Mouse (Mus musculus) midbrain, embryonic 12.5 days (tissue): ENCODE data around the gene Agfg1. TPM values are rescaled to one million over a fixed set of nuclear protein-coding genes. Genes with fewer than 3 reads are reported as not detected.

Experiments
- ATAC-seq: fragments of 200-750 bp; cut with Nextera tagmentation; 2 replicates; pipeline ENCODE4 v1.8.0; 2017; ENCODE audit warnings: low read depth, moderate TSS enrichment, moderate library complexity; ENCODE audit not compliant: low FRiP score
- H3K27ac ChIP-seq: fragments of 300-500 bp; sonication (generic); replicated peaks from 2 replicates; pipeline ENCODE4 v1.5.1; 2016; ENCODE audit warnings: mild to moderate bottlenecking
- H3K27me3 ChIP-seq: fragments of 300-500 bp; sonication (generic); 2 replicates; pipeline ENCODE4 v1.6.1; 2016; ENCODE audit warnings: mild to moderate bottlenecking
- H3K36me3 ChIP-seq: fragments of 300-500 bp; sonication (generic); 2 replicates; pipeline ENCODE4 v1.6.1; 2016
- H3K4me1 ChIP-seq: fragments of 300-500 bp; sonication (generic); 2 replicates; pipeline ENCODE4 v1.6.1; 2016
- H3K4me2 ChIP-seq: fragments of 300-500 bp; sonication (generic); replicated peaks from 2 replicates; pipeline ENCODE4 v1.6.1; 2016; ENCODE audit warnings: mild to moderate bottlenecking, moderate library complexity
- H3K4me3 ChIP-seq: fragments of 300-500 bp; sonication (generic); 2 replicates; pipeline ENCODE4 v1.5.1; 2016; ENCODE audit warnings: mild to moderate bottlenecking
- H3K9ac ChIP-seq: fragments of 300-500 bp; sonication (generic); replicated peaks from 2 replicates; pipeline ENCODE4 v1.6.1; 2016; ENCODE audit warnings: mild to moderate bottlenecking, moderate library complexity
- H3K9me3 ChIP-seq: fragments of 300-500 bp; sonication (generic); 2 replicates; pipeline ENCODE4 v1.6.1; 2016; ENCODE audit warnings: mild to moderate bottlenecking
- WGBS: fragments of 180-500 bp; shearing (Covaris S2); methylation state at CpG from one replicate; pipeline ENCODE4 v1.1.7; 2016; 5-methylcytosine and 5-hydroxymethylcytosine counted together
- polyA plus RNA-seq: library from polyadenylated mRNA; unstranded; fragments of >200 nt; fragmentation: Nextera tagmentation; extraction: Ambion mirVana; gene quantifications from 2 replicates; pipeline ENCODE4 v1.2.1, GENCODE M21; 2016

Agfg1 gene
- polyA plus RNA-seq, 1 experiment from 2014 or later: 40.7 TPM

DNA sequence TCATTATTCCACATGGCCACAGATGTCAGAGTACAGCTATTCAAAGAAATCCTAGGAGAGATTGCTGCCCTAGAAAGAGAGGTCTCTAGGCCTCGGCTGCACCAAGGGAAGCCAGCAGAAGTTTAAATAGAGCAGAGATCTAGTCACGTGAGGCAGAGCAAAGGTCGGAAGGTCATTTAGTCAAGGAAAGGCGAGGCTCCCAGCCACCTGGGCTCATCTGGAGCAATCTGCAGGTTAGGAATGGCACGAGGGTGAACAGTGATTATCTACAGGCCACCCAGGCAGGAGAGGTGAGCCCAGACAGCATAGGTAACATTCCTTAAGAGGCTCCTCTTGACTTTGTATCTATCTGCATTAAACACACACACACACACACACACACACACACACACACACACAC, 12.4 kb upstream of the Agfg1 start:
- H3K27me3 ChIP-seq: no peaks in the 10 kb centered on the region
- no peaks in the 10 kb centered on the region for H3K4me1 ChIP-seq
- no peak overlapping the region for H3K4me2 ChIP-seq
- no peak overlapping the region for H3K4me3 ChIP-seq
- no peak overlapping the region for H3K9ac ChIP-seq
- no peaks in the 10 kb centered on the region for H3K36me3 ChIP-seq
- H3K27ac ChIP-seq: no peak overlapping the region
- 48% methylated on average over 5 of the region's 5 CpGs for WGBS
- no peak for ATAC-seq
- H3K9me3 ChIP-seq: no peaks in the 10 kb centered on the region

DNA sequence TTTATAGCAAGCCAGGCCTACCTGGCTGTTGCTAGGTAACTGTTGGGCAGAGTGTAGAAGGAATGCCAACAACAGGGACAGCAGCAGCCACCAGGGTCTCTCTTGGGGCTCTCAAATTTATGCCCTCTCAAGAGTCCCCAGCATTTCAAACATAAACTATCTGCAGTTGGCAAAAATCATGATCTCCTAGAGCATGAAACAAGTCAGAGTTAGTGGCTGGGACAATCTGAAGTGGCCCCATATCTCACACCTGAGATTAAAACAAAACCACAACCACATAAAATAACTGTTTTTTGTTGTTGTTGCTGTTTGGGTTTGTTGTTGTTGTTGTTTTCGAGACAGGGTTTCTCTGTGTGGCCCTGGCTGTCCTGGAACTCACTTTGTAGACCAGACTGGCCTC, 8.5 kb upstream of the Agfg1 start:
- Histone ChIP-seq H3K36me3 (no peaks in the 10 kb centered on the region), H3K9me3 (no peaks in the 10 kb centered on the region), H3K4me3 (no peak overlapping the region), H3K9ac (no peak overlapping the region), H3K4me2 (no peak overlapping the region), H3K4me1 (no peaks in the 10 kb centered on the region), H3K27me3 (no peaks in the 10 kb centered on the region), H3K27ac (no peak overlapping the region)
- ATAC-seq: no peak
- WGBS: 92% methylated on average over 1 of the region's 1 CpGs

DNA sequence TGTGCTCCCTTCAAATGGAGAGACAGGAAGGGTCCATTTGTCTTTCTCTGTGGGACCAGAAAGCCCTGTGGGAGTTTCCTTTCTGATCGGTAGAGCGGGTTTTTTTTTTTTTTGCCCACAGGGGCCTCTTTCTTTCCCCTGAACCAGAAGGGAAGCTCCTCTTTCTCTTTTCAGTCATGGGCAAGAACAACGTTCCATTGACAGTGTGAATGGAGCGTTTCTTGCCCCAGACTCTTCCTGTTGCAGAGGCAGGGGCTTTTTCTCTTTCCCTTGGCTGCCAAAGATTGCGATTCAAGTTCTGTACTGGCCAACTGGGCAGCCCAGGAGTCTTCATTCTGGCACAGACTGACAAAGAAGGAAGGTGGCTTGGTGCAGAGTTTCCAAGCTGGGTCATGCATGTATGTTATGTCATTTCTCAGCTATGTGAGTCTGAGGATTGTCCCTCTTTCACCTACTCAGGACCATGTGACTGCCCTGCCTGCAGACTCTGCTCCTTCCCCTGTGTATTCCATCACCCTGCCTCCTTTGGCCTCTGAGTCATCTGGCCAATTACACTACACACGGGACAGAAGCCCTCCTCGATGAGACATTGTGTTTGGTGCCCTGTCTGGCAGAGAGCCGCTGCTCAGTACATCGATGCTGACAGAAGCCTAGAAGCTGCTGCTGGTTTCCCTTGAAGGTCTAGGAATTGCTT, 7.6 kb upstream of the Agfg1 start:
- no peak overlapping the region for H3K9ac ChIP-seq

DNA sequence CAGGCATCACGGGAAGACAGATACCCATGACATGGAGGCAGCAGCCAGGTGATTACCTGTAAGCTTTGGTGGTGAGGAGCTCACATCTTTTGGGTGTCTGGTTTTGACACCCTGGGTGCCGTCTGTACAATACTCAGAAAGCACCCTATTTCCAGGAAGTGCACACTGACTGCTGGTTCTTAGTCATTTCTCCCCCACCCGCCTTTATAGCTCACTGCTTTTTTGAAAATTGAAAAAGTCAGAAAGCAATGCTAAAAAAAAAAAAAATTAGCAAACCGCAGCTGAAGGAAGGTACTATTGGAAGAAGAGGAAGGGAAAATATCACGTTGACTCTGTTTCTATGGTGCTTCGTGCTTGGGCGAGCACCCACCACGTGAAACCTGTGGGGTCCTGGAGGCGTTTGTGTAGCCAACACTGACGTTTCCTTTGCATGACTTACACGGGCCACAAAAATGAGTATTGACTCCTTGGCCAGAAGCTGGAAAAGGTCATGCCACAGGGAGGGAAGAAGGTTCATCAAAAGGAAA, 6.7 kb upstream of the Agfg1 start:
- Histone ChIP-seq H3K27me3 (no peaks in the 10 kb centered on the region), H3K9me3 (no peaks in the 10 kb centered on the region), H3K4me1 (no peaks in the 10 kb centered on the region), H3K4me3 (no peak overlapping the region), H3K27ac (no peak overlapping the region), H3K4me2 (no peak overlapping the region), H3K36me3 (no peaks in the 10 kb centered on the region), H3K9ac (no peak overlapping the region)
- ATAC-seq: no peak
- WGBS: 72% methylated on average over 11 of the region's 11 CpGs

More for the DNA sequence above, 7.6 kb upstream of the Agfg1 start:
- no peak for ATAC-seq
- H3K27me3 ChIP-seq: no peaks in the 10 kb centered on the region
- no peaks in the 10 kb centered on the region for H3K36me3 ChIP-seq
- WGBS: 77% methylated on average over 9 of the region's 9 CpGs
- H3K4me1 ChIP-seq: no peaks in the 10 kb centered on the region
- no peak overlapping the region for H3K27ac ChIP-seq
- H3K9me3 ChIP-seq: no peaks in the 10 kb centered on the region
- no peak overlapping the region for H3K4me2 ChIP-seq
- H3K4me3 ChIP-seq: no peak overlapping the region

DNA sequence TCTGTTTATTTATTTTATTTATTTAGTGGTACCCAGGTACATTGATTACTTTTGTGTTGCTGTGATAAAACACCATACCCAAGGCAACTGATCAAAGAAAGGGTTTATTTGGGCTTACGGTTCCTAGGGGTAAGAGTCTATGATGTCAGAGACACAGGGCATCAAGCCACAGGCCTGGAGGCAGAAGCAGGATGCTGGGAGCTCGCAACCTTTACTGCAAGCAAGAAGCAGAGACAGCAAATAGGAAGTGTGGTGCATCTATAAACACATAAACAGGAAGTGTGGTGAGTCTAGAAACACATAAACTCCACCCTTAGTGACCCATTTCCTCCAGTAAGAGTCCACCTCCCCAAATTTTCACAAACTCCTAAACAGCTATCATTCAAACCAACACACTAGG, 5.8 kb upstream of the Agfg1 start:
- WGBS: 85% methylated on average over 2 of the region's 2 CpGs
- ATAC-seq: no peak
- Histone ChIP-seq H3K36me3 (no peaks in the 10 kb centered on the region), H3K27ac (no peak overlapping the region), H3K27me3 (no peaks in the 10 kb centered on the region), H3K9me3 (no peaks in the 10 kb centered on the region), H3K4me2 (no peak overlapping the region), H3K9ac (no peak overlapping the region), H3K4me3 (no peak overlapping the region), H3K4me1 (no peaks in the 10 kb centered on the region)

DNA sequence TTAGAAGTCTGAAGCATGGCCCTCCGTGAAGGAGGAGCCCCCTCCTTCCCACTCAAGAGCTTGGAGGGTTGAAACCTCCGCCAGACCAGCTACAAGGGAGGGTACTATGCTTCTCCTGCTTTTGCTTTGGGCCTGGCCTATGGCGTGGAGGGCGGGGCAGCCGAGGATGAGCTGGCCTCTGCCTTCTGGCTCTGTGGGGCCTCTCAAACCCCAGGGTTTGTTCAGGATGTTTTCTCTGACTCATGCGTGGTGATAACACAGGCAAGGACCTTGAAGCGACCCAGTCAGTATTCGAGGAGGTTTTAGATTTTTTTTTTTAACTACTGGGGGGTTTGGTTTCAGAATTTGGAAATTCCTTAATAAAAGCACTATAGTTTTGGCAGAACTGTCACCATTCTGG, 4.7 kb upstream of the Agfg1 start:
- H3K9ac ChIP-seq: no peak overlapping the region
- no peak overlapping the region for H3K27ac ChIP-seq
- H3K4me2 ChIP-seq: no peak overlapping the region
- WGBS: 71% methylated on average over 8 of the region's 8 CpGs
- ATAC-seq: no peak
- H3K4me1 ChIP-seq: 0 out of 2 replicates have a peak, but pooled peaks cover 2% of the 10 kb centered on the region
- H3K9me3 ChIP-seq: no peaks in the 10 kb centered on the region
- no peaks in the 10 kb centered on the region for H3K27me3 ChIP-seq
- H3K4me3 ChIP-seq: no peak overlapping the region
- no peaks in the 10 kb centered on the region for H3K36me3 ChIP-seq

DNA sequence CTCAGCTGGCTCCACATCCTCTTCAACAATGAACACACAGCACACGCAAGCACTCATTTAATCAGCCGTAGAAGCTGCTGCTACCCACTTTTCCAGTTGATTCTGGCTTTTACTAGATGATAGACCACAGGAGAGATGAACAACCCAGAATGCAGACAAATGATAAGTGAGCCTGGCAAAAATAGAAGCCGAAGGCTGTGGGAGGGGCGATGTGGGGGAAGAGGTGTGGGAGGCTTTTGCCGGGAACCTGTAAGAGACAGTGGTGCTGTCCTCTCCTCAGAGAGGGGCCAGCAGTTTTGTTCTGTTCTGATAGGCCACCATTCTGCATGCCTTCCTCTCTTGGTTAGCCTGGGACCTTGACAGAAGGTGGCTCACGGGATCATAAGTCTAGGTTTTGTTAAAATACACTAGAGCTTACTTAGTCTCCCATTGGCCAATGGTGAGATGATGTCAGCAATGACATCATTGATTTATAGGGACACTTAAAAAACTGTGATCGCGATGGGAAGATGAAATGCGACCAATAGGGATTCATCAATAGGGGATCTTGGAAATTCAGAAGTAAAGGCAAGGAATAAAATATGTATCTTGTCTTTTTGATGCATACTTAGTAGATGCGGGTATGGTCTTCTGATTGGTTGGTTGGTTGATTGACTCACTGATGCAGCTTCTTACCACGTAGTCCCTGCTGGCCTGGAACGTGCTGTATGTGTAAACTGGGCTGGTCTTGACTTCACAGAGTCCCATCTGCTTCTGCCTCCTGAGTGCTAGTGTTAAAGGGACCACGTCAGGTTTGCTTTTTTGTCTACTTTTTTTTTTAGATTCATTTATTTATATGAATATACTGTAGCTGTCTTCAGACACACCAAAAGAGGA, 2.7 kb upstream of the Agfg1 start:
- WGBS: 80% methylated on average over 13 of the region's 13 CpGs
- H3K9me3 ChIP-seq: no peaks in the 10 kb centered on the region
- no peaks in the 10 kb centered on the region for H3K27me3 ChIP-seq
- H3K9ac ChIP-seq: no peak overlapping the region
- H3K4me2 ChIP-seq: no peak overlapping the region
- H3K4me1 ChIP-seq: peaks cover 10% of the 10 kb centered on the region
- H3K27ac ChIP-seq: no peak overlapping the region
- H3K36me3 ChIP-seq: no peaks in the 10 kb centered on the region
- no peak for ATAC-seq
- H3K4me3 ChIP-seq: no peak overlapping the region

DNA sequence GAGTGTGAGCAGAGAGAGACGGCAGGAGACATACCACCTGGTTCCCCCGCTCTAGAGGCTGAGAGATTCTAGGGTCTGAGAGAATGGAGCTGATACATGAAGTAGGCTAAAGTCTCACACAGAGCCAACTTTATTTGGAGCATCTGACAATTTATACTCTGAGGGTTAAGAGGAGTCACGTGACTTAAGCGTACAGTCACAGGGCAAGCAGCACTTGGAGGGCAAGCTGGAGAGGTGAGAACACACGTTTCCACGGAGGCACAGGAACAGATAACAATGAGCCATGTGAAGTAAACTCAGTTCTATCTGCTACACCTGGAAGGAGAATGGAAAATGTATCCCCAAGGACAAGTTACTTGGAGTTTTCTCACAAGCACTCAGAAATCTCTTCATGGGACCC, 1.7 kb upstream of the Agfg1 start:
- Histone ChIP-seq H3K27ac (no peak overlapping the region), H3K4me3 (no peak overlapping the region), H3K36me3 (0 out of 2 replicates have a peak, but pooled peaks cover 3% of the 10 kb centered on the region), H3K9me3 (no peaks in the 10 kb centered on the region), H3K4me1 (peaks cover 15% of the 10 kb centered on the region), H3K27me3 (no peaks in the 10 kb centered on the region), H3K4me2 (no peak overlapping the region), H3K9ac (no peak overlapping the region)
- no peak for ATAC-seq
- WGBS: 82% methylated on average over 6 of the region's 6 CpGs

DNA sequence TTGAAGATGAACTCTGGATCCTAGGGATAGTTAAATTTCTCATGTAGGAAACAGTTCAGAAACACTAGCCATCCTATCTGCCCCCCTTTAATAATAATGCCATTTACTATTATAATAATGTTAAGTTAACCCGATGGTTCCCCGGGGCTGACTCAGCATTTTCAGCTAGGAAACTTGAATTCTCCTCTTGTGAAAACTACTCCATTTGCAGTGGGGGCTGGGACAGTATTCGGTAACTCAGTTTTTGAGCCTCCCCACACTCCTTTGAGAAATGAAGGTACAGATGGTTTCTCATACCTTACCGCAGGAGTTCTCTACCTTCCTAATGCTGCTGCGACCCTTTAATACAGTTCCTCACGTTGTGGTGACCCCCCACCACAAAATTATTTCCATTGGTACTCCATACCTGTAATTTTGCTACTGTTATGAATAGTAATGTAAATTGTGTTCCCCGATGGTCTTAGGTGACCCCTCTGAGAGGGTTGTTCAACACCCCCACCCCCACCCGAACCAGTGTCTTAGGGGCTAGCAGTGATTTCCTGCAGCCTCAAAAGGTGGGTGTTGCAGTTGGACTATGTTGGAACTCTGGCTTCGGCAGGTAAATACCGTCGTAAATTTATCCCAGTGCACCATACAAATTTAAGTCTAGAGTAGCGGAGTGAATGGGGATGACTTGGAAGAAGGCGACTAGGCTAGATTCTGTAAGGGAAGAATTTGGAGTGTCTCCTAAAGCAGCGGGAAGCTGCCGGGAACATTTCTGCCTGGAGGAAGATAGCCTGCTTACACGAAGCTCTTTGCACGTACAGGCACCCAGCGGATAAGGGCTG, 601 bp upstream of the Agfg1 start:
- WGBS: 35% methylated on average over 18 of the region's 18 CpGs
- H3K4me1 ChIP-seq: peaks cover 20% of the 10 kb centered on the region
- no peaks in the 10 kb centered on the region for H3K27me3 ChIP-seq
- H3K27ac ChIP-seq: peak overlapping the region; percentile 90; the same call in 1 of the 2 replicates
- peak; percentile 39 for ATAC-seq
- peak overlapping the region; percentile 81 for H3K4me3 ChIP-seq
- peak overlapping the region; percentile 92 for H3K9ac ChIP-seq
- H3K36me3 ChIP-seq: 0 out of 2 replicates have a peak, but pooled peaks cover 3% of the 10 kb centered on the region
- H3K9me3 ChIP-seq: no peaks in the 10 kb centered on the region
- H3K4me2 ChIP-seq: peak overlapping the region; percentile 91

DNA sequence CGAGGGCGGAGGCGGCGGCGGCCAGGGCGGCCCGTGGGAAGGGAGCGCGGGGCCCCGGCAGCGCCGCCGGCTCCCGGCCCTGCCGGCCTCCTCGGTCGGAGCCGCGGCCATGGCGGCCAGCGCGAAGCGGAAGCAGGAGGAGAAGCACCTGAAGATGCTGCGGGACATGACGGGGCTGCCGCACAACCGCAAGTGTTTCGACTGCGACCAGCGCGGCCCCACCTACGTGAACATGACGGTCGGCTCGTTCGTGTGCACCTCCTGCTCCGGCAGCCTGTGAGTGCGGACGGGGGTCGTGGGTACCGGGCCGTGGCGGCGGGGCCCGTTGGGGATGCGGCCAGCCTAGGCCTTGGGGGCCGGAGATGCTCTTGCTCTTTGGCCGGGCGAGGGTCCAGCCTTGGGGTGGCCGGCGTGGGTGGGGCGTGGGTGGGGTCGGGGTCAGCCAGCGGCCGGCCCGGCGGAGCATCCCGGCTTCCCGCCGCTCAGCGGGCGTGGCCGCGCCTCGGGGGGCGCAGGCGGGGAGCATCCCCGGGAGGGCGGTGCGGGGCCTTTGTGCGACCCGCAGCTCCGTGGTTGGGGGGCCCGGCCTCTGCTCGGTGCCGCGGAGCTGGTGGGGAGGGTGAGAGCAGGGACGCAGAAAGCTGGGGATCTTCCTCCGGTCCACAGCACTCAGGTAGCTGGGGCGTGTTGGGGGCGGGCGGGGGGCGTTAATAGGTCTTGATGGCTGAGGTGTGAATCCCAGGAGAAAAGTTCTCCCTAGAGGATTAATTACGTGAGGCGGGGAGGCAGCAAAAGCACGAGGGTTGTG, 535 bp downstream of the Agfg1 start:
- H3K27ac ChIP-seq: peak overlapping the region; percentile 90
- no peaks in the 10 kb centered on the region for H3K9me3 ChIP-seq
- 0 out of 2 replicates have a peak, but pooled peaks cover 3% of the 10 kb centered on the region for H3K36me3 ChIP-seq
- under 1% methylated on average over 67 of the region's 86 CpGs for WGBS
- H3K4me1 ChIP-seq: peaks cover 20% of the 10 kb centered on the region
- peak overlapping the region; percentile 81 for H3K4me3 ChIP-seq
- H3K4me2 ChIP-seq: peak overlapping the region; percentile 91
- H3K27me3 ChIP-seq: no peaks in the 10 kb centered on the region
- ATAC-seq: peak; percentile 79
- peak overlapping the region; percentile 92 for H3K9ac ChIP-seq

DNA sequence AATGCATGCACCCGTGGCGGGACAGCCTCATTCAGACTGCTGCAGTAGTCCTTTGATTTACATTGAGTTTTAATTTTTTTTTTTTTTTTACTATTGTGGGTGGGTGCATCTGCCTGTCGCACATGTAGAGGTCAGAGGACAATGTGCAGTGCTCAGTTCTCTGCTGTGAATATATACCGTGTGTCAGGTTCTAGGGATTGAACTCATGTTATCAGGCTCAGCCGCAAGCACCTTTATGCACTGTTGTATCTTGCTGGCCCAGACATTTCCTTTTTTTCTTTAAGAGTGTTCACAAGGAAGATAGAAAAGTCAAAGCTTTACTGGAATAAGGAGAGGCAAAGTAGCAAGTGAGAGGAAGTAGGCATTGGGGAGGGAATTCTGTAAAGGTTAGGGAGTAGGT, 16.4 kb downstream of the Agfg1 start:
- H3K36me3 ChIP-seq: peaks cover 1% of the 10 kb centered on the region; the same call in 1 of the 2 replicates
- H3K9me3 ChIP-seq: no peaks in the 10 kb centered on the region
- H3K4me1 ChIP-seq: no peaks in the 10 kb centered on the region; the same call in 1 of the 2 replicates
- no peak overlapping the region for H3K4me3 ChIP-seq
- no peaks in the 10 kb centered on the region for H3K27me3 ChIP-seq
- 88% methylated on average over 5 of the region's 5 CpGs for WGBS
- no peak overlapping the region for H3K4me2 ChIP-seq
- H3K27ac ChIP-seq: no peak overlapping the region
- no peak overlapping the region for H3K9ac ChIP-seq
- no peak for ATAC-seq
